Mouse (Mus musculus) heart, postnatal 0 days (tissue): ENCODE results near the gene Sgk1. TPM values are rescaled to one million over a fixed set of nuclear protein-coding genes. Genes with fewer than 3 reads are reported as not detected.

Experiments
- ATAC-seq: fragments of 200-750 bp; cut with Nextera tagmentation; 2 replicates; pipeline ENCODE4 v1.8.0; 2017; ENCODE audit warnings: low read depth, moderate number of reproducible peaks, moderate library complexity; ENCODE audit not compliant: insufficient read depth
- DNase-seq: peaks from one replicate; pipeline ENCODE4 v3.0.0-alpha.2; 2016; ENCODE audit warnings: low spot score
- H3K27ac ChIP-seq: fragments of 300-500 bp; sonication (generic); 2 replicates; pipeline ENCODE4 v1.5.1; 2014; ENCODE audit warnings: low read depth, mild to moderate bottlenecking
- H3K27me3 ChIP-seq: fragments of 300-500 bp; sonication (generic); 2 replicates; pipeline ENCODE4 v1.6.1; 2014; ENCODE audit warnings: low read length, mixed read lengths; ENCODE audit not compliant: control insufficient read depth, insufficient read depth
- H3K36me3 ChIP-seq: fragments of 300-500 bp; sonication (generic); replicated peaks from 2 replicates; pipeline ENCODE4 v1.6.1; 2014; ENCODE audit warnings: low read length, mixed read lengths; ENCODE audit not compliant: control insufficient read depth, insufficient read depth
- H3K4me1 ChIP-seq: fragments of 300-500 bp; sonication (generic); 2 replicates; pipeline ENCODE4 v1.6.1; 2014; ENCODE audit warnings: antibody characterized with exemption; ENCODE audit not compliant: control insufficient read depth, insufficient read depth
- H3K4me2 ChIP-seq: fragments of 300-500 bp; sonication (generic); 2 replicates; pipeline ENCODE4 v1.6.1; 2014; ENCODE audit warnings: low read depth, mild to moderate bottlenecking, low read length, moderate library complexity
- H3K4me3 ChIP-seq: fragments of 300-500 bp; sonication (generic); 2 replicates; pipeline ENCODE4 v1.5.1; 2014; ENCODE audit warnings: low read depth, low read length
- H3K9ac ChIP-seq: fragments of 300-500 bp; sonication (generic); replicated peaks from 2 replicates; pipeline ENCODE4 v1.6.1; 2014; ENCODE audit warnings: low read depth, low read length, mixed read lengths
- H3K9me3 ChIP-seq: fragments of 300-500 bp; sonication (generic); replicated peaks from 2 replicates; pipeline ENCODE4 v1.6.1; 2016; ENCODE audit warnings: low read length; ENCODE audit not compliant: control insufficient read depth
- CTCF ChIP-seq: IDR thresholded peaks from 2 replicates; pipeline ENCODE4 v1.5.1; 2016; ENCODE audit warnings: antibody characterized with exemption, control low read depth, low read depth
- EP300 ChIP-seq: IDR thresholded peaks from 2 replicates; pipeline ENCODE4 v1.6.1; 2016; ENCODE audit warnings: antibody characterized with exemption, low read depth
- WGBS: fragments of 180-500 bp; shearing (Covaris S2); extraction: QIAGEN DNeasy Blood & Tissue Kit; methylation state at CpG from one replicate; pipeline ENCODE4 v1.1.7; 2014; 5-methylcytosine and 5-hydroxymethylcytosine counted together
- polyA plus RNA-seq: library from polyadenylated mRNA; unstranded; fragments of >200 nt; fragmentation: Nextera tagmentation; extraction: Ambion mirVana; gene quantifications from 2 replicates; pipeline ENCODE4 v1.2.1, GENCODE M21; 2015
- total RNA-seq: library from RNA; depleted of rRNA; stranded (reverse); fragments of >200 nt; gene quantifications from 2 replicates; pipeline ENCODE4 v1.2.3, GENCODE M21; 2014; ENCODE audit warnings: low replicate concordance

The Sgk1 gene
- total and polyA plus RNA-seq, 2 experiments from 2014 or later, result 35.8 to 134 TPM

DNA sequence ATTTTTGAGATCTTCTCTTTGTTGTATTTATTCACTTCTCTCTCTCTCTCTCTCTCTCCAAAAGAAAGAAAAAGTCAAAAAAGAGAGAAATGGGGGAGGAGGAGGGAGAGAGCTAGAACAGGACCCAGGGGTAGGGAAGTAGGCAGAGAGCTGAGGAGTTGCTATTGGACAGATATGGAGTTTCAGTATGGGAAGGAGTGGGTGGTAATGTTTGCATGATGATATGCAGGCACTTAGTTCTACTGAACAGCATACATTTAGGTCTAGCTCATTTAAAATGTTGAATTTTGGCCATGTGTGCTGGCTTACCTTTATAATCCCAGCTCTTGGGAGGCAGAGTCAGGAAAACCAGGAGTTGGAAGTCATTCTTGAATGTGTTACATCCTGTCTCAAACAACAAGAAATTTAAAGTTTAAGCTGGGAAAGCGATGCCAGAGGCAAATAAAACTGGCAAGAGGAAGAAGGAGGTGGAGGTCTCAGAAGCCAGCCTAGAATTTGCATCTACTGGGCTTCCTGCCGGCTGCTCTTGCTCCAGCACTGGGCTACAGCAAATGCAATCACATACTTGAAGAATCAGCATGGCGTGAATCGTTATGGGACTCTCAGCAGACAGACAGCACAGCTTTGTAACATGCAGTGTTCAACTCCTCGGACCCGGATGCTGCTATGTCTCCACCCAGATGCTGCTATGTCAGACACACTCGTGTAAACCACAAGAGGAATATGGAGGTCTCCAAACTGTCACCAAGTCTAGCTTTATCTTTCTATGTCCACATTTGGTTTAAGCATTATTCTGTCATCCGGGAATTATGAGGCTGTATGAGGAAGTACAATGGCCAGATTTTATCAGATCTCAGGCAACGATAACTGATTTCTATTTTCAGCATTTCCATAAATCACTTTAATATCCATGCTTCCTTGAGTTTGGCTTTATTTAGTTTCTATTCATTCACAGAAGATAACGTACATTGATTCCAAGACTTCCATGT, 20.5 kb downstream of the Sgk1 start:
- H3K27me3 ChIP-seq, result no peaks in the 10 kb centered on the region
- no peak overlapping the region for H3K9ac ChIP-seq
- 71% methylated on average over 10 of the region's 10 CpGs for whole genome bisulfite sequencing
- no peaks in the 10 kb centered on the region for H3K4me1 ChIP-seq
- no peaks in the 10 kb centered on the region for H3K9me3 ChIP-seq
- TF ChIP-seq EP300 (0 out of 2 replicates have a peak, but pooled peaks have one; percentile 26), CTCF (no peak)
- no peak for ATAC-seq
- H3K27ac ChIP-seq, result no peak overlapping the region
- no peaks in the 10 kb centered on the region for H3K36me3 ChIP-seq
- DNase-seq, result no peak
- H3K4me3 ChIP-seq, result no peak overlapping the region
- H3K4me2 ChIP-seq, result no peak overlapping the region

DNA sequence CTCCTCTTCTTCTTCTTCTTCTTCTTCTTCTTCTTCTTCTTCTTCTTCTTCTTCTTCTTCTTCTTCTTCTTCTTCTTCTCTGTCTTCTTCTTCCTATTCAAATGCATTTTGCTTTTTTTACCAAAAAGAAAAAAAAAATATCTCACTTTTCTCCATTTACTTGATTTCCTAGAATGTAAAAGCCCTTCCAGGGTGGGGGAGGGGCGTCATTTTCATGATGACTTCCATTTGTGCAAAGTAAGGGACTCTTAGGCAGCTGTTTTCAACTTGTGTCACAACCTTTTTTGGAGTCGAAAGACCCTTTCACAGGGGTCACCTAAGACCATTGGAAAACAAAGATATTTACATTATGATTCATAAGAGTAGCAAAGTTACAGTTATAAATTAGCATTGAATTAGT, 22.2 kb downstream of the Sgk1 start:
- Histone ChIP-seq H3K4me3 (no peak overlapping the region), H3K27ac (no peak overlapping the region), H3K4me2 (no peak overlapping the region), H3K4me1 (no peaks in the 10 kb centered on the region), H3K9me3 (no peaks in the 10 kb centered on the region), H3K27me3 (no peaks in the 10 kb centered on the region), H3K36me3 (no peaks in the 10 kb centered on the region), H3K9ac (no peak overlapping the region)
- DNase-seq (no peak), ATAC-seq (no peak)
- 69% methylated on average over 2 of the region's 2 CpGs for WGBS
- no peak for TF ChIP-seq EP300
- TF ChIP-seq CTCF, result no peak

- no peak for TF ChIP-seq CTCF
- TF ChIP-seq EP300, result no peak
- H3K36me3 ChIP-seq, result no peaks in the 10 kb centered on the region
- 89% methylated on average over 1 of the region's 1 CpGs for WGBS
- no peaks in the 10 kb centered on the region for H3K27me3 ChIP-seq
- H3K4me3 ChIP-seq, result no peak overlapping the region
- no peak overlapping the region for H3K9ac ChIP-seq
- H3K4me2 ChIP-seq, result no peak overlapping the region
- H3K4me1 ChIP-seq, result no peaks in the 10 kb centered on the region
- DNase-seq, result no peak
- ATAC-seq, result no peak
- no peak overlapping the region; the same call in 1 of the 2 replicates for H3K27ac ChIP-seq
- no peaks in the 10 kb centered on the region for H3K9me3 ChIP-seq
Measured at GRCm38 (mm10) chr10:21905616-21906015, 23.6 kb downstream of the Sgk1 start.

DNA sequence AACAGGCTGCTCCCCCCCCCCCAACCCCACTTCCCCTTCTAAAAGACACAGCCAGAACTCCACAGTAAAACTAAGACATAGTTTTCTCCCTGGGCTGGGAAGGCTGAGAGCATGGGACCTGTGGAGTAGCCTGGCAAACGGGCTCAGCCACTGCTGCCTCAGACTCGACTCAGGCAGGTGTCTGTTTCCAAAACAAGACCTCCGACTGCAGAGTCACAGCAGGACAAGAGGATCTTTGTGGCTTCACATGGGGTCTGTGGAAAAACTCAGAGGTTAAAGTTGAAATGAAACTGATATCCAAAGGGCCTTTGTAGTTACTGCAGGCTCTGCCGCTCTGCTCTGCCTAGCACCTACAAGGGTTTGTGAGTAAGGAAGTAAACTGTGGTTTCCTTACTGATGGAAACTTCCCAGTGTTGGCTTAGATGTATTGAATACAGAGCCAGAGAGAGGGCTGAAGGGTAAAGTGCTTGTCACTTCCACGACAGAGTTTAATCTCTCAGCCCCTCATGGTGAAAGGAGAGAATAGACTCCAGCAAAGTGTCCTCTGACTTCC, 25.0 kb downstream of the Sgk1 start:
- Histone ChIP-seq H3K27ac (no peak overlapping the region; the same call in 1 of the 2 replicates), H3K9me3 (no peaks in the 10 kb centered on the region), H3K4me3 (no peak overlapping the region), H3K4me1 (no peaks in the 10 kb centered on the region), H3K36me3 (no peaks in the 10 kb centered on the region), H3K9ac (no peak overlapping the region), H3K4me2 (no peak overlapping the region), H3K27me3 (no peaks in the 10 kb centered on the region)
- no peak for DNase-seq
- WGBS, result 31% methylated on average over 5 of the region's 5 CpGs
- ATAC-seq, result no peak
- TF ChIP-seq CTCF (no peak), EP300 (no peak)

GRCm38 (mm10) chr10:21907784-21908183, 25.8 kb downstream of the Sgk1 start:
- no peak for ATAC-seq
- Histone ChIP-seq H3K36me3 (no peaks in the 10 kb centered on the region), H3K4me3 (no peak overlapping the region), H3K27ac (peak overlapping the region; percentile 15; the same call in 1 of the 2 replicates), H3K4me1 (no peaks in the 10 kb centered on the region), H3K27me3 (no peaks in the 10 kb centered on the region), H3K4me2 (no peak overlapping the region), H3K9me3 (no peaks in the 10 kb centered on the region), H3K9ac (no peak overlapping the region)
- 66% methylated on average over 3 of the region's 3 CpGs for WGBS
- DNase-seq, result no peak
- TF ChIP-seq CTCF (no peak), EP300 (no peak)

DNA sequence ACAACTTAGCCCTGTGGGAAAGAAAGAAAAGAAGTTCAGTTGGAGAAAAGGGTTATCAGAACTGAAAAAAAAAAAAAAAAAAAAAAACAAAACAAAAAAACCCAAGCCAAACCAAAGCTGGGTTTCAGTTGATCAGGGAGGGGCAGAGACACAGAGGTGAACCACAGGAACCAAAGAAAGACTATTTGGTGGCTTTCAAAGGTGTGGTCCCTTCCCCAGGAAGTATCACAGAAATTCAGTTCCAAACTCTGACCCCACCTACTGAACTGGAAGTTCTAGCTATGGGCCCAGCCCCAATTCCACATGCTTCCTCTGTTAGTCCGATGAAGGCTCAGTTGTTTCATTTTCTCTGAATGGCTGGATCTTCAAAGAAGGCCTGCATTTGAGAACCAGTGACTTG, 26.7 kb downstream of the Sgk1 start:
- Histone ChIP-seq H3K9ac (no peak overlapping the region), H3K4me3 (no peak overlapping the region), H3K36me3 (no peaks in the 10 kb centered on the region), H3K4me2 (no peak overlapping the region), H3K27me3 (no peaks in the 10 kb centered on the region), H3K9me3 (no peaks in the 10 kb centered on the region), H3K27ac (no peak overlapping the region), H3K4me1 (no peaks in the 10 kb centered on the region)
- WGBS, result 71% methylated on average over 1 of the region's 1 CpGs
- DNase-seq (no peak), ATAC-seq (no peak)
- TF ChIP-seq CTCF (no peak), EP300 (no peak)
